Comparison of ENCODE assay signal across 11 mouse cellular contexts in the genomic region with DNA sequence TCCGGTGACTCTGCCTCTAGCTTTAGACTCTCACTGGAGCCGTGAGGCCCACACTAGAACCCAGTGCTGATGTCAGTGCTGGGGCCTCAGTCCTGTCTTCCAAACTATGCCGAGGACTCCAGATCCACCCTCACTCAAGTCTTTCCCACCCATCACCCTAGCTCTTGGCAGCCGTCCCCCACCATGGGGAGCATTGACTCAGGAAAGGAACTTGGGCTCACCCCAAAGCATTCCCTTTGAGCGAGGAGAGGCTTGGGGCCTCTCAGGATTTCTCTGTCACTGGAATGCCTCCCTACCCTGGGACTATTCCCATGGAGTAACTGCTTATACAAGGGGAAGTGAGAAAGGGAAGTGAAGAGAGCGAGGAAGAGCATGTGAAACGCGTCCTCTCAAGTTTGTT. TPM values are rescaled to one million over a fixed set of nuclear protein-coding genes. Genes with fewer than 3 reads are reported as not detected.
A peak's percentile ranks its signal among the peaks of the same experiment; 100 is the strongest.
DNase-seq lines count a peak whose midpoint lies in the region; ATAC-seq and TF ChIP-seq lines count a peak whose summit lies in the region.
"Had no signal": no experiment of that assay in that cellular context is flagged by ENCODE, and none has a peak within 500 bp of the region (broad histone marks: within the 10 kb centered on the region; RNA-seq: fewer than 3 reads in every experiment).

No protein-coding gene starts in this region.

- peak; percentile 27; the same call in 1 of the 2 replicates for TF ChIP-seq EP300 in lung, postnatal 0 days (IDR thresholded peaks at IDR 0.05)

- 48% methylated on average over 8 of the region's 8 CpGs for WGBS in kidney, postnatal 0 days
- WGBS in embryonic facial prominence, embryonic 14.5 days, result 73% methylated on average over 8 of the region's 8 CpGs
- 41% methylated on average over 8 of the region's 8 CpGs for WGBS in heart, embryonic 16.5 days
- 20% methylated on average over 8 of the region's 8 CpGs for WGBS in lung, postnatal 0 days

- no peak for TF ChIP-seq CTCF in kidney, postnatal 0 days (IDR thresholded peaks at IDR 0.05; ENCODE audit: low read depth)
- no peak for TF ChIP-seq CTCF in lung, postnatal 0 days (IDR thresholded peaks at IDR 0.05)

- no peak for ATAC-seq in kidney, postnatal 0 days (replicated peaks; ENCODE audit: low FRiP score, low read depth)
- ATAC-seq in embryonic facial prominence, embryonic 14.5 days (ENCODE audit: low read depth), result no peak
- ATAC-seq in heart, embryonic 16.5 days (replicated peaks; ENCODE audit: extremely low read depth, insufficient read depth, low FRiP score), result no peak
- ATAC-seq in lung, postnatal 0 days, result peak; percentile 17; the same call in 1 of the 2 replicates
- no peak for ATAC-seq in megakaryocyte-erythroid progenitor cell, adult 5-6 weeks (replicated peaks; ENCODE audit: low FRiP score, low TSS enrichment, poor library complexity, severe bottlenecking)
- ATAC-seq: midbrain, embryonic 13.5 days had no signal

- peaks cover 24% of the 10 kb centered on the region for H3K4me1 ChIP-seq in kidney, postnatal 0 days (replicated peaks; ENCODE audit: insufficient read depth, low read length)
- H3K4me1 ChIP-seq in embryonic facial prominence, embryonic 14.5 days (ENCODE audit: control insufficient read depth, insufficient read depth, low read length), result peaks cover 3% of the 10 kb centered on the region; the same call in 1 of the 2 replicates
- peaks cover 32% of the 10 kb centered on the region for H3K4me1 ChIP-seq in heart, embryonic 16.5 days (ENCODE audit: control insufficient read depth, insufficient read depth, low read length)
- H3K4me1 ChIP-seq in lung, postnatal 0 days (ENCODE audit: insufficient read depth, low read depth, low read length), result peaks cover 29% of the 10 kb centered on the region
- H3K4me1 ChIP-seq: midbrain, embryonic 13.5 days had no signal

- H3K9ac ChIP-seq in kidney, postnatal 0 days (ENCODE audit: low read depth, low read length), result peak overlapping the region; percentile 10; the same call in 1 of the 2 replicates
- H3K9ac ChIP-seq in embryonic facial prominence, embryonic 14.5 days (ENCODE audit: low read depth, low read length), result no peak overlapping the region
- H3K9ac ChIP-seq in heart, embryonic 16.5 days (ENCODE audit: low read length), result peak overlapping the region; percentile 35; the same call in 1 of the 2 replicates
- H3K9ac ChIP-seq in lung, postnatal 0 days (replicated peaks; ENCODE audit: low read depth), result no peak overlapping the region
- H3K9ac ChIP-seq: midbrain, embryonic 13.5 days had no signal

- H3K4me2 ChIP-seq in kidney, postnatal 0 days (ENCODE audit: low read length), result no peak overlapping the region
- H3K4me2 ChIP-seq in embryonic facial prominence, embryonic 14.5 days (ENCODE audit: low read depth, low read length), result no peak overlapping the region
- H3K4me2 ChIP-seq in heart, embryonic 16.5 days (ENCODE audit: low read depth, low read length), result 0 out of 2 replicates have a peak overlapping the region, but pooled peaks have one; percentile 7
- H3K4me2 ChIP-seq in lung, postnatal 0 days (replicated peaks; ENCODE audit: low read depth, low read length), result peak overlapping the region; percentile 17; the same call in 1 of the 2 replicates
- H3K4me2 ChIP-seq: midbrain, embryonic 13.5 days had no signal

- H3K27ac ChIP-seq in kidney, postnatal 0 days, result peak overlapping the region; percentile 60
- H3K27ac ChIP-seq in embryonic facial prominence, embryonic 14.5 days (replicated peaks; ENCODE audit: low read depth, low read length), result peak overlapping the region; percentile 3; the same call in 1 of the 2 replicates
- H3K27ac ChIP-seq in heart, embryonic 16.5 days (ENCODE audit: low read length), result peak overlapping the region; percentile 80
- peak overlapping the region; percentile 78 for H3K27ac ChIP-seq in lung, postnatal 0 days (ENCODE audit: low read length)
- H3K27ac ChIP-seq: midbrain, embryonic 13.5 days had no signal

- peaks cover 33% of the 10 kb centered on the region for H3K36me3 ChIP-seq in kidney, postnatal 0 days (ENCODE audit: insufficient read depth, low read length)
- H3K36me3 ChIP-seq in embryonic facial prominence, embryonic 14.5 days (ENCODE audit: control insufficient read depth, insufficient read depth, low read length), result peaks cover 64% of the 10 kb centered on the region
- peaks cover 28% of the 10 kb centered on the region for H3K36me3 ChIP-seq in heart, embryonic 16.5 days (ENCODE audit: control insufficient read depth, insufficient read depth)
- 0 out of 2 replicates have a peak, but pooled peaks cover 3% of the 10 kb centered on the region for H3K36me3 ChIP-seq in lung, postnatal 0 days (ENCODE audit: insufficient read depth, low read length)

- DNase-seq in kidney, postnatal 0 days (ENCODE audit: low spot score), result peak; percentile 40
- DNase-seq in kidney, adult 8-10 months, result no peak
- DNase-seq in embryonic facial prominence, embryonic 14.5 days (ENCODE audit: low spot score), result no peak
- peak; percentile 66 for DNase-seq in lung, postnatal 0 days (ENCODE audit: low spot score)
- DNase-seq in thymus, postnatal 10 days (ENCODE audit: low spot score in 2 of 2), result no peak
- DNase-seq in frontal cortex, postnatal 14 days (ENCODE audit: low spot score in 2 of 2), result no peak
- DNase-seq: spleen, adult 18-20 months had no signal

- H3K27me3 ChIP-seq in kidney, postnatal 0 days (ENCODE audit: insufficient read depth, low read length), result no peaks in the 10 kb centered on the region
- H3K27me3 ChIP-seq in embryonic facial prominence, embryonic 14.5 days (replicated peaks; ENCODE audit: control insufficient read depth, insufficient read depth, low read length), result no peaks in the 10 kb centered on the region
- H3K27me3 ChIP-seq in heart, embryonic 16.5 days (ENCODE audit: control insufficient read depth, insufficient read depth, low read length), result no peaks in the 10 kb centered on the region
- H3K27me3 ChIP-seq in lung, postnatal 0 days (replicated peaks; ENCODE audit: insufficient read depth, low read length), result no peaks in the 10 kb centered on the region
- H3K27me3 ChIP-seq: midbrain, embryonic 13.5 days had no signal

- no peak overlapping the region for H3K4me3 ChIP-seq in kidney, postnatal 0 days (replicated peaks; ENCODE audit: low read depth, low read length)
- no peak overlapping the region for H3K4me3 ChIP-seq in embryonic facial prominence, embryonic 14.5 days (ENCODE audit: low read depth, low read length)
- no peak overlapping the region for H3K4me3 ChIP-seq in heart, embryonic 16.5 days (ENCODE audit: low read length)
- no peak overlapping the region for H3K4me3 ChIP-seq in lung, postnatal 0 days (ENCODE audit: low read depth, low read length)
- H3K4me3 ChIP-seq: midbrain, embryonic 13.5 days had no signal

- H3K9me3 ChIP-seq in kidney, postnatal 0 days (replicated peaks; ENCODE audit: low read length), result no peaks in the 10 kb centered on the region
- no peaks in the 10 kb centered on the region for H3K9me3 ChIP-seq in embryonic facial prominence, embryonic 14.5 days (ENCODE audit: control insufficient read depth, low read length)
- no peaks in the 10 kb centered on the region for H3K9me3 ChIP-seq in heart, embryonic 16.5 days (replicated peaks; ENCODE audit: control insufficient read depth, low read length)
- H3K9me3 ChIP-seq in lung, postnatal 0 days (ENCODE audit: low read length), result no peaks in the 10 kb centered on the region
- H3K9me3 ChIP-seq: midbrain, embryonic 13.5 days had no signal

RNA-seq across cellular contexts. Expression of gene Pola2, which starts 18.1 kb away (rescaled TPM):
- 39.8 and 40.6 TPM in 2 replicates for polyA plus RNA-seq in kidney, postnatal 0 days (2015; fragmentation: Nextera tagmentation; extraction: Ambion mirVana)
- polyA plus RNA-seq in embryonic facial prominence, embryonic 14.5 days (2014; fragmentation: Nextera tagmentation; extraction: Ambion mirVana), result 59.1 and 65.2 TPM in 2 replicates
- polyA plus RNA-seq in heart, embryonic 16.5 days (2015; fragmentation: Nextera tagmentation; extraction: Ambion mirVana), result 48.3 and 55.2 TPM in 2 replicates
- 16.6 and 20.7 TPM in 2 replicates for polyA plus RNA-seq in lung, postnatal 0 days (2015; fragmentation: Nextera tagmentation; extraction: Ambion mirVana)
- 134 and 164 TPM in 2 replicates for total RNA-seq in megakaryocyte-erythroid progenitor cell, adult 5-6 weeks (2014; fragmentation: Nextera tagmentation)
- total RNA-seq in megakaryocyte-erythroid progenitor cell, adult 5-6 weeks (2017), result 62.6 and 87.0 TPM in 2 replicates

RNA-seq across cellular contexts. Expression of gene Cdc42ep2, which starts 21.3 kb away (rescaled TPM):
- 13.2 and 14.2 TPM in 2 replicates for polyA plus RNA-seq in kidney, postnatal 0 days (2015; fragmentation: Nextera tagmentation; extraction: Ambion mirVana)
- 14.0 and 16.2 TPM in 2 replicates for polyA plus RNA-seq in embryonic facial prominence, embryonic 14.5 days (2014; fragmentation: Nextera tagmentation; extraction: Ambion mirVana)
- 12.4 and 12.6 TPM in 2 replicates for polyA plus RNA-seq in heart, embryonic 16.5 days (2015; fragmentation: Nextera tagmentation; extraction: Ambion mirVana)
- polyA plus RNA-seq in lung, postnatal 0 days (2015; fragmentation: Nextera tagmentation; extraction: Ambion mirVana), result 21.3 and 23.2 TPM in 2 replicates
- 0.77 TPM in 1 of 2 replicates, not detected in the other for total RNA-seq in megakaryocyte-erythroid progenitor cell, adult 5-6 weeks (2014; fragmentation: Nextera tagmentation)
- total RNA-seq in megakaryocyte-erythroid progenitor cell, adult 5-6 weeks (2017), result not detected in 2 replicates

RNA-seq across cellular contexts. Expression of gene Dpf2, which starts 33.1 kb away (rescaled TPM):
- polyA plus RNA-seq in kidney, postnatal 0 days (2015; fragmentation: Nextera tagmentation; extraction: Ambion mirVana), result 108 and 109 TPM in 2 replicates
- polyA plus RNA-seq in embryonic facial prominence, embryonic 14.5 days (2014; fragmentation: Nextera tagmentation; extraction: Ambion mirVana), result 124 and 143 TPM in 2 replicates
- 97.5 and 103 TPM in 2 replicates for polyA plus RNA-seq in heart, embryonic 16.5 days (2015; fragmentation: Nextera tagmentation; extraction: Ambion mirVana)
- 77.7 and 78.0 TPM in 2 replicates for polyA plus RNA-seq in lung, postnatal 0 days (2015; fragmentation: Nextera tagmentation; extraction: Ambion mirVana)
- total RNA-seq in megakaryocyte-erythroid progenitor cell, adult 5-6 weeks (2014; fragmentation: Nextera tagmentation), result 91.2 and 95.9 TPM in 2 replicates
- total RNA-seq in megakaryocyte-erythroid progenitor cell, adult 5-6 weeks (2017), result 75.0 and 124 TPM in 2 replicates

RNA-seq across cellular contexts. Expression of gene Slc22a20, which starts 40.1 kb away (rescaled TPM):
- not detected in 2 replicates for polyA plus RNA-seq in kidney, postnatal 0 days (2015; fragmentation: Nextera tagmentation; extraction: Ambion mirVana)
- not detected in 2 replicates for polyA plus RNA-seq in embryonic facial prominence, embryonic 14.5 days (2014; fragmentation: Nextera tagmentation; extraction: Ambion mirVana)
- polyA plus RNA-seq in heart, embryonic 16.5 days (2015; fragmentation: Nextera tagmentation; extraction: Ambion mirVana), result 0.07 TPM in 1 of 2 replicates, not detected in the other
- polyA plus RNA-seq in lung, postnatal 0 days (2015; fragmentation: Nextera tagmentation; extraction: Ambion mirVana), result not detected in 2 replicates
- not detected in 2 replicates for total RNA-seq in megakaryocyte-erythroid progenitor cell, adult 5-6 weeks (2014; fragmentation: Nextera tagmentation)
- not detected in 2 replicates for total RNA-seq in megakaryocyte-erythroid progenitor cell, adult 5-6 weeks (2017)
- polyA plus RNA-seq: gonadal fat pad, adult 2 months; midbrain, embryonic 13.5 days had no signal

RNA-seq across cellular contexts. Expression of gene Tigd3, which starts 51.9 kb away (rescaled TPM):
- polyA plus RNA-seq in kidney, postnatal 0 days (2015; fragmentation: Nextera tagmentation; extraction: Ambion mirVana), result 2.9 and 3.6 TPM in 2 replicates
- polyA plus RNA-seq in embryonic facial prominence, embryonic 14.5 days (2014; fragmentation: Nextera tagmentation; extraction: Ambion mirVana), result 1.4 and 2.0 TPM in 2 replicates
- polyA plus RNA-seq in heart, embryonic 16.5 days (2015; fragmentation: Nextera tagmentation; extraction: Ambion mirVana), result 1.5 and 1.6 TPM in 2 replicates
- polyA plus RNA-seq in lung, postnatal 0 days (2015; fragmentation: Nextera tagmentation; extraction: Ambion mirVana), result 1.3 and 1.5 TPM in 2 replicates
- total RNA-seq in megakaryocyte-erythroid progenitor cell, adult 5-6 weeks (2014; fragmentation: Nextera tagmentation), result 5.3 and 5.9 TPM in 2 replicates
- 2.2 and 3.1 TPM in 2 replicates for total RNA-seq in megakaryocyte-erythroid progenitor cell, adult 5-6 weeks (2017)

Comparison
In these comparisons a context has a peak if more than half of its experiments do, and no peak if none do; other contexts are left out.
1. DNase-seq: peak in kidney, postnatal 0 days (single experiment) and lung, postnatal 0 days (single experiment); none in kidney, adult 8-10 months (0 of 2), embryonic facial prominence, embryonic 14.5 days (single experiment), thymus, postnatal 10 days (0 of 2) and frontal cortex, postnatal 14 days (0 of 2).
2. H3K27ac ChIP-seq: peak in every context shown above with its lines; median percentile 80 in heart, embryonic 16.5 days; 78 in lung, postnatal 0 days; 60 in kidney, postnatal 0 days; 3 in embryonic facial prominence, embryonic 14.5 days.
3. H3K4me2 ChIP-seq: peak in heart, embryonic 16.5 days (single experiment) and lung, postnatal 0 days (single experiment); none in kidney, postnatal 0 days (single experiment) and embryonic facial prominence, embryonic 14.5 days (single experiment).
4. H3K9ac ChIP-seq: peak in kidney, postnatal 0 days (single experiment) and heart, embryonic 16.5 days (single experiment); none in embryonic facial prominence, embryonic 14.5 days (single experiment) and lung, postnatal 0 days (single experiment).